Mouse (Mus musculus): Measurements from ENCODE around the gene Cacna2d3.

DNA sequence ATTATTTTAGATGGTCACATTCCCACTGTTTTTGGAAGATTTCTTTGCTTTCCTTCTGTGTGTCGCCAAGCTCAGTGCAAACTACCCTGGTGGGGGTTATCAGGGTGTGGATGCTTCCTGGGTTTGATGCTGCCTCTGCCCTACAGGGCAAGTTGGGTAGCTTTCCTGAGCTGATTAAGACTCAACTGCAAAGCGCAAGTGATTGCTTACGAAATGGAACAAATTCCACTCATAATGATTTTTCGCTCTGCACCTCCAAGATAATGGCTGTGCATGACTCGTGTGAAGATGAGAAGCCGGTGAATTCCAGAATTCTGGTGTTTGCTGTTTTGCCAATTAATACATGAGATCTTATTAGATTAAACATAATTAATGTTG lies 557.0 kb downstream of the Cacna2d3 start:
- no peak for TF ChIP-seq CTCF (IDR thresholded peaks at IDR 0.05; ENCODE audit: low read depth)
- no peak for TF ChIP-seq EP300 (IDR thresholded peaks at IDR 0.05; ENCODE audit: low read depth)

Measured in heart, postnatal 0 days (tissue).